ENCODE assay signal across 9 mouse cellular contexts in genomic region chrX:102059437-102059836, GRCm38 (mm10). TPM values are rescaled to one million over a fixed set of nuclear protein-coding genes. Genes with fewer than 3 reads are reported as not detected.
DNase-seq lines count a peak whose midpoint lies in the region; ATAC-seq and TF ChIP-seq lines count a peak whose summit lies in the region.
"Had no signal": no experiment of that assay in that cellular context is flagged by ENCODE, and none has a peak within 500 bp of the region (broad histone marks: within the 10 kb centered on the region; RNA-seq: fewer than 3 reads in every experiment).

No protein-coding gene starts in this region.

- no peak overlapping the region for H3K9ac ChIP-seq in ES-E14 (ENCODE audit: insufficient read depth, low read depth, low read length, poor library complexity, severe bottlenecking)
- H3K9ac ChIP-seq: limb, embryonic 13.5 days had no signal

- peak; percentile 32 for DNase-seq in kidney, adult 18-20 months
- DNase-seq in kidney, adult 11 months: no peak
- no peak for DNase-seq in ES-E14 (ENCODE audit: low read depth, low spot score)
- peak; percentile 22 for DNase-seq in mesoderm, embryonic 11.5 days (ENCODE audit: low read depth, low spot score)
- DNase-seq in testis, postnatal 10 days (ENCODE audit: low spot score): no peak
- DNase-seq in urinary bladder, postnatal 10 days (ENCODE audit: low spot score): no peak
- no peak for DNase-seq in right cerebral cortex, postnatal 10 days (ENCODE audit: low spot score in 2 of 2)

- H3K4me3 ChIP-seq in ES-E14 (ENCODE audit: insufficient read depth in 1 of 2, low read depth in 1 of 2, low read length in 2 of 2, poor library complexity in 1 of 2, severe bottlenecking in 1 of 2): no peak overlapping the region
- H3K4me3 ChIP-seq: limb, embryonic 13.5 days had no signal

- no peaks in the 10 kb centered on the region for H3K4me1 ChIP-seq in ES-E14 (ENCODE audit: control insufficient read depth in 2 of 2, insufficient read depth in 2 of 2, low read length in 2 of 2, poor library complexity in 1 of 2)

- ATAC-seq in erythroid progenitor cell, adult 5-6 weeks (replicated peaks; ENCODE audit: low FRiP score, poor library complexity, severe bottlenecking): peak; percentile 76

- in situ Hi-C loops in ES-E14 (cut with MboI; ENCODE audit: low sequenced_read_pairs in 2 of 2, unreplicated experiment in 2 of 2): no loop called here

- no peak overlapping the region for H3K27ac ChIP-seq in ES-E14 (ENCODE audit: insufficient read depth, low read depth, low read length, poor library complexity, severe bottlenecking)
- H3K27ac ChIP-seq: limb, embryonic 13.5 days had no signal

- H3K9me3 ChIP-seq in ES-E14 (ENCODE audit: control insufficient read depth, insufficient read depth, low read depth, low read length): no peaks in the 10 kb centered on the region
- H3K9me3 ChIP-seq: limb, embryonic 13.5 days had no signal

- no peaks in the 10 kb centered on the region for H3K36me3 ChIP-seq in ES-E14 (ENCODE audit: control insufficient read depth, insufficient read depth, low read length, poor library complexity, severe bottlenecking)
- H3K36me3 ChIP-seq: limb, embryonic 13.5 days had no signal

TF ChIP-seq in ES-E14, 5 proteins besides CTCF, POLR2A, EP300 and RAD21:
- no peak for TF ChIP-seq ZNF384 (IDR thresholded peaks at IDR 0.05; ENCODE audit: low read depth, low read length)
- no peak for TF ChIP-seq MAFK (IDR thresholded peaks at IDR 0.05; ENCODE audit: insufficient read depth, low read depth, low read length)
- no peak for TF ChIP-seq CHD2 (IDR thresholded peaks at IDR 0.05; ENCODE audit: low read depth, low read length)
- TF ChIP-seq HCFC1 (IDR thresholded peaks at IDR 0.05; ENCODE audit: borderline replicate concordance, insufficient read depth, low read length): no peak
- TF ChIP-seq ZC3H11A (IDR thresholded peaks at IDR 0.05; ENCODE audit: borderline replicate concordance, low read depth, low read length): peak; percentile 17; the same call in 1 of the 2 replicates

RNA-seq across cellular contexts. Expression of gene Rtl5, which starts 11.7 kb away (rescaled TPM):
- 0.26 and 0.54 TPM in 2 replicates for total RNA-seq in ES-E14 (2012; rRNA removed)
- total RNA-seq in erythroid progenitor cell, adult 5-6 weeks (2015; ENCODE audit: low replicate concordance): 2.1 TPM in 1 of 2 replicates, not detected in the other
- total RNA-seq in erythroid progenitor cell, adult 5-6 weeks (2017; ENCODE audit: low replicate concordance): 0.26 and 0.30 TPM in 2 replicates

RNA-seq across cellular contexts. Expression of gene Pin4, which starts 59.8 kb away (rescaled TPM):
- total RNA-seq in ES-E14 (2012; rRNA removed): 36.4 and 85.2 TPM in 2 replicates
- total RNA-seq in erythroid progenitor cell, adult 5-6 weeks (2015; ENCODE audit: low replicate concordance): 53.7 TPM in 1 of 2 replicates, not detected in the other
- total RNA-seq in erythroid progenitor cell, adult 5-6 weeks (2017; ENCODE audit: low replicate concordance): 42.7 and 82.7 TPM in 2 replicates

Comparison
In these comparisons a context has a peak if more than half of its experiments do, and no peak if none do; other contexts are left out.
1. DNase-seq: peak in kidney, adult 18-20 months (single experiment) and mesoderm, embryonic 11.5 days (single experiment); none in kidney, adult 11 months (single experiment), ES-E14 (single experiment), testis, postnatal 10 days (single experiment), urinary bladder, postnatal 10 days (single experiment) and right cerebral cortex, postnatal 10 days (0 of 2).